Mouse (Mus musculus) liver (tissue): Measurements from ENCODE around the gene Trim38.

Experiments used
- DNase-seq: peaks from one replicate; pipeline ENCODE4 v3.0.0-alpha.2; 2020; ENCODE audit warnings: mixed read lengths

The Trim38 gene

DNA sequence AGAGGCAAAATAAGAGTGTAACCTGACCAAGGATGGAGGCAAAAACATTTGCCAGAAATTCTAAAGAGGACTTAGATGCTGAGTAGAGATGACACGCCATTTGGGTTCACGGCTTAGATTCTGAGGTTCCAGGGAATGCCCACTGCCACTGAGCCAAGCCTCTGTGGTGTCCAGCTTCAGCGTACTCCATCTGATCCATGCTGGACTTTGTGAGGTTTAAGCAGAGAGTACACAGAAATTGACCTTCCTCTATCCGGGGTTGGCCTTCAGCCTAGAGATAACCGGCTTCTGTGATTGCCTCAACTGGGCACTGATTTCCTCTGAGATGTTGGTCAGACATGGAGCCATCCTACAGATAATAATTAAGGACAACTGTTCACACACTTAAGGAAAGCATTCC, 66.9 kb downstream of the Trim38 start:
- peak; percentile 6 for DNase-seq

DNA sequence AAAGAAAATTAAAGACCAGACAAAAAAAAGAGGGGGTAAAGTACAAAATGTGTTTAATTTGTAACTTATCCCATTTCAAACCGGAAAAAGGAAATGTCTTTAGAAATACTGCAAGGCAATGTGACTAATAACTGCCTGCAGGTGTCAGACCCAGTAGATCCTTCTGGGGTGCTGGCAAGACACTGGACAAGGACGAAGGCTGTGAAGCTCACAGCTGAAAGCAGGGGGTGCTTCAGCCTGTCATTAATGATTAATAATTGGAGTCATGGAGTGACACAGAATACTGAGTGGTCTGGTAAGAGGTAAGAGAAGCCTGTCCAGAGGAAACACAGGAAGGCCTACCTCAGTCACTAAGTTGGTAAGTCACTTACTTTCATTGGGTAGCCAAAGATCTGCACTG, 69.6 kb downstream of the Trim38 start, which contains the start of gene Slc17a3:
TSS of gene Slc17a3 (plus strand) at position 127 of the 400 bp plus-strand sequence.
- no peak for DNase-seq
